Mouse (Mus musculus) embryonic facial prominence, embryonic 10.5 days (tissue): ENCODE measurements at regions not wholly inside any gene's neighbourhood (a gene's known extent, or its start where the extent isn't known, plus 50 kb on each side); places are given as distances from the start of the nearest gene placed in this dataset.
A peak's percentile ranks its signal among the peaks of the same experiment; 100 is the strongest.

Experiments
- DNase-seq: peaks from one replicate; pipeline ENCODE4 v3.0.0-alpha.2; 2017; ENCODE audit warnings: low spot score
- H3K27ac ChIP-seq: fragments of 300-500 bp; sonication (generic); replicated peaks from 2 replicates; pipeline ENCODE4 v1.5.1; 2016; ENCODE audit warnings: mild to moderate bottlenecking
- H3K27me3 ChIP-seq: fragments of 300-500 bp; sonication (generic); replicated peaks from 2 replicates; pipeline ENCODE4 v1.6.1; 2016; ENCODE audit warnings: low read depth, mild to moderate bottlenecking; ENCODE audit not compliant: poor library complexity, severe bottlenecking
- H3K36me3 ChIP-seq: fragments of 300-500 bp; sonication (generic); replicated peaks from 2 replicates; pipeline ENCODE4 v1.6.1; 2016; ENCODE audit warnings: mild to moderate bottlenecking, moderate library complexity
- H3K4me1 ChIP-seq: fragments of 300-500 bp; sonication (generic); 2 replicates; pipeline ENCODE4 v1.6.1; 2016
- H3K4me3 ChIP-seq: fragments of 300-500 bp; sonication (generic); 2 replicates; pipeline ENCODE4 v1.5.1; 2016; ENCODE audit warnings: mild to moderate bottlenecking, moderate library complexity
- H3K9me3 ChIP-seq: fragments of 300-500 bp; sonication (generic); 2 replicates; pipeline ENCODE4 v1.6.1; 2016; ENCODE audit warnings: mild to moderate bottlenecking
- WGBS: fragments of 180-500 bp; shearing (Covaris S2); methylation state at CpG from one replicate; pipeline ENCODE4 v1.1.7; 2016; 5-methylcytosine and 5-hydroxymethylcytosine counted together

- H3K9me3 ChIP-seq, result no peaks in the 10 kb centered on the region
- H3K4me1 ChIP-seq, result peaks cover 33% of the 10 kb centered on the region
- 81% methylated on average over 9 of the region's 9 CpGs for WGBS
- H3K27me3 ChIP-seq, result peaks cover 12% of the 10 kb centered on the region; the same call in 1 of the 2 replicates
- H3K27ac ChIP-seq, result peak overlapping the region; percentile 49
- no peaks in the 10 kb centered on the region for H3K36me3 ChIP-seq
- no peak for DNase-seq
- H3K4me3 ChIP-seq, result no peak overlapping the region
These were observed 108.6 kb upstream of the Zmiz1 start for GRCm38 (mm10) chr14:25350282-25350964.

DNA sequence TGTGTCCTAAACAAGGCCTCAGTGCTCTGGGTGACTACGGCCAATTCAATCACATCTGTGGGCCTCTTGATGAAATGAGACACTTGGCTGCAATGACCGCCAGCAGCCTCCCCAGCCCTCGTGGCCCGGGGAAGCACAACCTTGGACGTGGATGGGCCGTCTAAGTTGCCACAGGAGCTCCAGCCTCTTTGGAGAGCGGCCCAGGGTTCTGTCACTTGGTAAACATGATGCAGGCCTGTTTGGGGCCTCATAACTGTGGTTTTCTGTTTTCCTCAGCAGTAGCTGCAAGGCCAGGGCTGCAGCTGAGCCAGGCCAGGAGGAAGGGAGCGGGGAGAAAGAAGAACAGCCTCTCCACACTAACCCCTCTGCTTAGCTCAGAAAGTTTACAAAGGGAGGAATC lies 105.2 kb upstream of the Zmiz1 start:
- H3K27ac ChIP-seq, result peak overlapping the region; percentile 61; the same call in 1 of the 2 replicates

DNA sequence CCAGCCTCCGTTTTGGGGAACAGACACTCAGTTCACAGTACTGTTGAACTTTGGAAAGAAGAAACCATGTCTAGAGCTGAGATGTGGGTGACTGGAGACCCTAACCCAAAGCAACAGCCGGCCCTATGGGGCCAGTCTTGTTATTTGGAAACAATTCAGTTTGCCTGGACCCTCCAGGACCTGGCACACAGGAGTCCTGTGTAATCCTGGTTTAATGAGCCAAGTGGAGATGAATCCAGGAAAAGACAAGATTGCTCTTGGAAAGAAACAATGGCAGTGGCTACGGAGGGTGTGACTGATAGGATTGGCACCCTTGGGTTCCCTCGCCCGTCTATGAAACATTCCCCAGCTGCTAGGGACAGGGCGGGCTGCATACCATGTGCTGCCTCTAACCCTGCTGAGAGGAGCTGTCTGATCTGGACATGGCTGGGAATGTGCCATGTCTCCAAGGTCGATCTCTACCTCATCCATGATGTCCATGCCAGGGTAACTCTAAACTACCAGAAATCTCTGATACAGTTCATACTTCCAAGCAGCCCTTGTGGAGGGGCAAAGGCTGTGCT lies 104.6 kb upstream of the Zmiz1 start:
- Histone ChIP-seq H3K36me3 (no peaks in the 10 kb centered on the region), H3K4me1 (peaks cover 18% of the 10 kb centered on the region), H3K9me3 (no peaks in the 10 kb centered on the region), H3K4me3 (no peak overlapping the region), H3K27ac (no peak overlapping the region), H3K27me3 (peaks cover 16% of the 10 kb centered on the region; the same call in 1 of the 2 replicates)
- no peak for DNase-seq
- 81% methylated on average over 7 of the region's 7 CpGs for WGBS

More for the DNA sequence above, 105.2 kb upstream of the Zmiz1 start:
- H3K36me3 ChIP-seq, result no peaks in the 10 kb centered on the region
- no peak for DNase-seq
- no peak overlapping the region for H3K4me3 ChIP-seq
- peaks cover 16% of the 10 kb centered on the region; the same call in 1 of the 2 replicates for H3K27me3 ChIP-seq
- no peaks in the 10 kb centered on the region for H3K9me3 ChIP-seq
- WGBS, result 81% methylated on average over 8 of the region's 8 CpGs
- peaks cover 18% of the 10 kb centered on the region for H3K4me1 ChIP-seq

DNA sequence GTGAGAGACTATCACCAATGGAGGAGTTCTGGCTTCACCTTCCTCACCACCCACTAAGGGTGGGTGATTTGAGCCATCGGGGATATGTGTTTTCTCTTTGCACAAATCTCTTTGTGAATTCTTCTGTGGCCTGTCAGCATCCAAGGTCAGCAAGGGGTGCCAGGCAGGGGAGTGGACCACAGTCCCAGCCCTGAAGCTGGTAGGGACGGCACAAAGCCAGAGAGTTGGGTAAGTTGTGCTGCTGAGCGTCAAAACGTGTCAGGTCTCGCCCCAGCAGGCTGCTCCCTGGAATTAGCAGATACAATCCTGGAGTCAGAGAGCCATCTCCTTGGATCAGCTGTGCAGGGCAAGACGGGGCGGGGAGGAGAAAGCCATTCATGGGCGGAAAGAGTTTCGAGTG lies 101.2 kb upstream of the Zmiz1 start:
- Histone ChIP-seq H3K27ac (no peak overlapping the region), H3K27me3 (peaks cover 16% of the 10 kb centered on the region; the same call in 1 of the 2 replicates), H3K4me1 (peaks cover 8% of the 10 kb centered on the region; the same call in 1 of the 2 replicates), H3K36me3 (no peaks in the 10 kb centered on the region), H3K9me3 (no peaks in the 10 kb centered on the region), H3K4me3 (no peak overlapping the region)
- no peak for DNase-seq
- WGBS, result 86% methylated on average over 9 of the region's 9 CpGs

DNA sequence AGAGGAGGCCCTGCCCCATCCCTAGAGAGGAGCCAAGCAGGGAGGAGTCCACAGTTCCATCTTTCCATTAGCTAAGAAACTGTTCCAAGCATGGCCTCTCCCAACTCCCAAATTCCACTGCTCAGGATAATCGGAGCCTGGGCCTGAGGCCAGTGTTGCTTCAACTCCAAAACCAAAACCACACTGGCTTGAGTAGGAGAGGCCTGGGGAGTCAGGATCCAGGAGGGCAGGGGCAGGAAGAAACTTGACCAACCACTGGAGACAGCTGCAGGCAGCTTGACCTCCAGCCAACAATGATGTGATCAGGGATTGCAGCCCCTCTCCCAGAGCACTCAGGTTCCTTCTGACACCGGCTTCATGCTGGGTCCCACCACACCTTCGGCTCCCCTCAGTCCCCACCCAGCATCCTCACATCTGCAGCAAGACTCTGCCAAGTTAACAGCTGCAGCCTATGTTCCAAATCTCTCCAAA lies 99.1 kb upstream of the Zmiz1 start:
- H3K4me3 ChIP-seq, result no peak overlapping the region
- WGBS, result 86% methylated on average over 3 of the region's 3 CpGs
- H3K27ac ChIP-seq, result no peak overlapping the region; the same call in 1 of the 2 replicates
- H3K4me1 ChIP-seq, result peaks cover 5% of the 10 kb centered on the region; the same call in 1 of the 2 replicates
- 0 out of 2 replicates have a peak, but pooled peaks cover 7% of the 10 kb centered on the region for H3K27me3 ChIP-seq
- H3K9me3 ChIP-seq, result no peaks in the 10 kb centered on the region
- DNase-seq, result no peak
- no peaks in the 10 kb centered on the region for H3K36me3 ChIP-seq

DNA sequence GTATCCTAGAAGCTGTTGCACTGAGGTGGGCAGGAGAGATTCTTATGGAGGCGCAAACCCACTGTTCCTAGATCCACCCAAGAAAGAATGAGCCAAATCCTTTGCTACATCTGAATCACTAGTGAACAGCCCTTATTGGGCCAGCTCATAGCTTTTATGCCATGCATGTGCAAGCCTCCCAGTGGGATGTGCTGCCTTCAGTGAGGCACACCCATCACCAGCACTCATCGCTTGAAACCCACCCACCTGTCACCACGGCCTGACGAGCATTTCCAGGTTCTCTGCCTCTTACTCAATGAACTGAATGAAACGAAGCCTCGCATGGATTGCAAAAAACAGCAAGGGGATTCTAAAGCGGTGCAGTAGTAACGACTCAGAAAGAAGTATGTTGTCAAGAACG lies 98.3 kb upstream of the Zmiz1 start:
- Histone ChIP-seq H3K27ac (no peak overlapping the region), H3K9me3 (no peaks in the 10 kb centered on the region), H3K4me3 (no peak overlapping the region), H3K4me1 (peaks cover 5% of the 10 kb centered on the region; the same call in 1 of the 2 replicates), H3K36me3 (no peaks in the 10 kb centered on the region), H3K27me3 (0 out of 2 replicates have a peak, but pooled peaks cover 4% of the 10 kb centered on the region)
- DNase-seq, result no peak
- WGBS, result 90% methylated on average over 9 of the region's 9 CpGs

DNA sequence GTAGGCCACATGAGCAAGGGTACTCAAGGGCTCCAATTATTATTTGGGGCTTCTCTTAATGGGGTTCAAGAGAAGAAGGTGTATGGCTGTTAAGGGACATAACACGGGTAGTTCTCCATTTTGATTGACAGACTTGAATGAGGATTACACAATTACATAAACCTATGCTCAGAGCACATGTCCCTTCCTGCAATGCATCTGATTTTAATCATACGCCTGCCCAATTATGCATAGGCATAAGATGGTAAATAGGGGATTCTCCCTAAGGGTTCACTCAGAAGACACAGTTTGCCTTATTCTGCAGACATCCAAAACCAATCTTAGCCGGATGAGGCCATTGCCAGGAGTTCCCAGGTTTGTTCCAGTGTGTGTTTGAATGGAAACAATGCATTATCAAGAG lies 97.9 kb upstream of the Zmiz1 start:
- DNase-seq, result no peak
- no peak overlapping the region for H3K27ac ChIP-seq
- peaks cover 5% of the 10 kb centered on the region; the same call in 1 of the 2 replicates for H3K4me1 ChIP-seq
- no peaks in the 10 kb centered on the region for H3K36me3 ChIP-seq
- 82% methylated on average over 3 of the region's 3 CpGs for WGBS
- H3K4me3 ChIP-seq, result no peak overlapping the region
- 0 out of 2 replicates have a peak, but pooled peaks cover 4% of the 10 kb centered on the region for H3K27me3 ChIP-seq
- H3K9me3 ChIP-seq, result no peaks in the 10 kb centered on the region

DNA sequence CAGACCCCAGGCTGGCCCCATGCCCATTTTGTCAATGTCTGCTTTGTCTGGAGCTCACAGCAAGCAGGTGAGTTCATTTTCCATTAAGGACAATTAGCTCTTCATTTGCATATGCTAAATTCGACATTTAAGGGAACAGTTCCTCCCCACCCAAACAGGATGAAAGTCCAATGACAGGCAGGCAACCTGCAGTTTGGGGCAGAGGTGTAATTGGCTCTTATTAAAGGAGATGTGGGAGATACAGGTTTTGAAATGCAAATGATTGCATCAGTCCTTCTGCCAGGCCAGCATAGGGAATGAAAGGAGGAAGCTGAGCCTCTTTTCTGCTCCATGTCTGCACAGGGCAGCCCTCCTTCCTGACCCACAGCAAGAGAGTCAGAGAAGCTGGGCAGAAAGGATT lies 96.2 kb upstream of the Zmiz1 start:
- Histone ChIP-seq H3K4me3 (no peak overlapping the region), H3K27me3 (0 out of 2 replicates have a peak, but pooled peaks cover 1% of the 10 kb centered on the region), H3K36me3 (no peaks in the 10 kb centered on the region), H3K27ac (no peak overlapping the region), H3K4me1 (peaks cover 5% of the 10 kb centered on the region; the same call in 1 of the 2 replicates), H3K9me3 (no peaks in the 10 kb centered on the region)
- no peak for DNase-seq
- WGBS, result 16% methylated on average over 1 of the region's 1 CpGs

GRCm38 (mm10) chr14:25365226-25365800 lies 93.7 kb upstream of the Zmiz1 start:
- DNase-seq, result no peak
- Histone ChIP-seq H3K27ac (no peak overlapping the region), H3K4me3 (no peak overlapping the region), H3K9me3 (peaks cover 5% of the 10 kb centered on the region; the same call in 1 of the 2 replicates), H3K4me1 (peaks cover 3% of the 10 kb centered on the region), H3K36me3 (peaks cover 8% of the 10 kb centered on the region; the same call in 1 of the 2 replicates), H3K27me3 (no peaks in the 10 kb centered on the region)
- 85% methylated on average over 10 of the region's 10 CpGs for WGBS

- Histone ChIP-seq H3K4me1 (peaks cover 9% of the 10 kb centered on the region), H3K27ac (no peak overlapping the region), H3K36me3 (peaks cover 8% of the 10 kb centered on the region; the same call in 1 of the 2 replicates), H3K9me3 (peaks cover 5% of the 10 kb centered on the region; the same call in 1 of the 2 replicates), H3K27me3 (no peaks in the 10 kb centered on the region), H3K4me3 (no peak overlapping the region)
- no peak for DNase-seq
- 85% methylated on average over 5 of the region's 5 CpGs for WGBS
These were observed 93.0 kb upstream of the Zmiz1 start for GRCm38 (mm10) chr14:25366009-25366408.

DNA sequence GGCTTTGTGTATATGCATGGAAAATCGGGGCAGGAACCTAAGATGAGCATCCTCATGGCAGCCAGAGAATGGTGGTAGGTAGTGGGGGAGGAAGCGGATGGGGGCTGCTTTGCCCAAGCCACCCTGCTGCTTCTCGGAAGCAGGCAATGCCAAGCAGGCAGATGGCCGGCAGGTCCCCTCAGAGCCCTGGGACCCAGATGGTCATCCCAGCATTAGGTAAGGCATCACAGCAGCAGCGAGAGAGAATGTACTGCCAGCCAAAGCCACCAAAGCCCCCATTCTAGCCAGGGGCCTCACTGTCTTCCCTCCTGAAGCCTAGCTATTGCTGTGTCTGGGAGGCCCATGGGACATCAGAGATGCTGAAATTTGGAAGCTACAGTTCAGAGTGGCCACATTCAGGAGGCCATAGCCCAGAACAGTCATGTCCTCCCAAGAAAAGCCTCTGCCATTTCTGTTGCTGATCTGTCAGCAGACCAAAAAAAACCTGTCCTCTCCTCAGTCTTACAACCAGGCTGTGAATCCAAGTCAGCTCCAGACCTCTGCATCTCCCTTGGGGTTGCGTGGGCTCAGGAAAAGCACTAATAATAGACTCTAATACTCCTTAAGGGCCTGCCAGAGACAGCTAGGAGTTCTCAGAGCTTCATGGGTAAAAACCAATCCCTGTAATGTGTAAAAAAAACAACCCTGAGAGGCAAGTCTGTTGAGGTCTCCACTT lies 88.5 kb upstream of the Zmiz1 start:
- Histone ChIP-seq H3K36me3 (peaks cover 8% of the 10 kb centered on the region; the same call in 1 of the 2 replicates), H3K9me3 (peaks cover 5% of the 10 kb centered on the region; the same call in 1 of the 2 replicates), H3K4me3 (no peak overlapping the region), H3K27ac (0 out of 2 replicates have a peak overlapping the region, but pooled peaks have one; percentile 77), H3K4me1 (peaks cover 27% of the 10 kb centered on the region), H3K27me3 (no peaks in the 10 kb centered on the region)
- WGBS, result 87% methylated on average over 6 of the region's 6 CpGs
- no peak for DNase-seq

- no peaks in the 10 kb centered on the region for H3K27me3 ChIP-seq
- 76% methylated on average over 5 of the region's 5 CpGs for WGBS
- no peak overlapping the region for H3K4me3 ChIP-seq
- DNase-seq, result no peak
- H3K27ac ChIP-seq, result peak overlapping the region; percentile 77
- H3K36me3 ChIP-seq, result peaks cover 8% of the 10 kb centered on the region; the same call in 1 of the 2 replicates
- peaks cover 27% of the 10 kb centered on the region for H3K4me1 ChIP-seq
- H3K9me3 ChIP-seq, result peaks cover 5% of the 10 kb centered on the region; the same call in 1 of the 2 replicates
These were observed 88.0 kb upstream of the Zmiz1 start for GRCm38 (mm10) chr14:25371021-25371400.
